Mouse (Mus musculus): ENCODE results near the gene Lrrc8e. TPM values are rescaled to one million over a fixed set of nuclear protein-coding genes. Genes with fewer than 3 reads are reported as not detected.

Gene Lrrc8e
- total RNA-seq (2021) (under 1 TPM; 0.37 to 0.52 TPM), polyA plus RNA-seq (2012; rRNA removed) (0.09 and 0.29 TPM in 2 replicates)
- long read RNA-seq, partial matches to known transcripts: 0 of 1 reads
- long read RNA-seq, other reads (novel, unspliced or antisense): 0 of 1 reads

DNA sequence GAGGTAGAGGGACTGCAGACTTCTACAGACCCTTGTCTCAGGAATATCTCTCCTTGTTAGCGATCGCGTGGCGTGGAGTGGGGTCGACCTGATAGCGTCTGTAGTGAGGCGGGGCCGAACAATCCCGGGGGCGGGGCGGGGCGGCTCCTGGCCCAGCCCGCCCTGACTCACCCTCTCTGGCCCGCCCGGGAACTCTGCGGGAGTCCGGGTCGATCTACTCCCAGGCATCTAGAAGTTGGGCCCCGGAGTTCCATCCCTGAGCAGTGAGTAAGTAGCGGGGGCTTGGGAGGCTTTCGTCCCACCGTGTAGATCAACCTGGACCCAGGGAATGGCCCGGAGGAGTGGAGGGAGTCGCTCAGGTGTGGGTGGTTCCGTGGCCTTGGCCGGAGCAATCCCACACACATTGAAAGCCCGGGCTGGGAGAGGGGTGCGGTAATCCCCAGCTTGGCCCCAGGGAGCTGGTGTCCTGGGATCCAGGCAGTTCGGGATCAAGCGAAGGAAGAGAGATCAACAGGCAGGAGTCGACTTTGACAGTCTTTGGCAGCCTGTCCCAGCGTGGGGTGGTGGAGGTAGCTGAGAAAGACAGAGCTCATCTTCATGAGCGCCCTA, at the start of gene Lrrc8e:
Gene Lrrc8e, plus strand, starts transcription at position 89 of the 609 bp plus-strand sequence.
- no peaks in the 10 kb centered on the region for H3K79me2 ChIP-seq (replicated peaks; ENCODE audit: control insufficient read depth, insufficient read depth, low read length)
- no peaks in the 10 kb centered on the region for H3K36me3 ChIP-seq (ENCODE audit: control insufficient read depth, insufficient read depth, low read length)
- H3K27ac ChIP-seq: no peak within 1 kb of the TSS
- no peak within 1 kb of the TSS for H3K4me3 ChIP-seq
- TF ChIP-seq CTCF (IDR thresholded peaks at IDR 0.05) (no peak), EP300 (IDR thresholded peaks at IDR 0.05; ENCODE audit: insufficient read depth, low read depth, low read length) (no peak), POLR2A (IDR thresholded peaks at IDR 0.05; ENCODE audit: insufficient read depth, low read depth, low read length) (no peak)
- WGBS: 9% methylated on average over 33 of the region's 33 CpGs
- DNase-seq: no peak
- no peaks in the 10 kb centered on the region for H3K4me1 ChIP-seq (ENCODE audit: control insufficient read depth, insufficient read depth, low read length)
- intact Hi-C loops (cut with DNase I): no loop called here
- peaks cover 1% of the 10 kb centered on the region; the same call in 1 of the 2 replicates for H3K27me3 ChIP-seq (ENCODE audit: control insufficient read depth, insufficient read depth, low read length)
- no peak within 1 kb of the TSS for H3K9ac ChIP-seq (ENCODE audit: low read depth, low read length)

DNA sequence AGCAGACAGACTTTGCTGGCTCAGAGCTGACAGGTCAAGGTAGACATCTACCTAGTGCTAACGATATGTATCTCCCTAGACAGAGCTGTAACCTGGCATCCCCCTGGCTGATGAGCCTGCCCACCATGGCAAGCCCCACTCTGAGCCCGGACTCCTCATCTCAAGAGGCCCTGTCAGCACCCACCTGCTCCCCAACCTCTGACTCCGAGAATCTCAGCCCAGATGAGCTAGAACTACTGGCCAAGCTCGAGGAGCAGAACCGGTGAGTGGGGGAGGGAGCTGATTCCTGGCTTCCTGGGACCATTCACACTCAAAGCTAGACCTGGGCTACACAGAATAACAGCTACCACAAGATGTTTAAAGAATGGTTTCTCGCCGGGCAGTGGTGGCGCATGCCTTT, 43.2 kb upstream of the Lrrc8e start:
- H3K4me1 ChIP-seq (ENCODE audit: control insufficient read depth, insufficient read depth, low read length): no peaks in the 10 kb centered on the region
- intact Hi-C loops (cut with DNase I): no loop called here
- H3K79me2 ChIP-seq (replicated peaks; ENCODE audit: control insufficient read depth, insufficient read depth, low read length): no peaks in the 10 kb centered on the region

DNA sequence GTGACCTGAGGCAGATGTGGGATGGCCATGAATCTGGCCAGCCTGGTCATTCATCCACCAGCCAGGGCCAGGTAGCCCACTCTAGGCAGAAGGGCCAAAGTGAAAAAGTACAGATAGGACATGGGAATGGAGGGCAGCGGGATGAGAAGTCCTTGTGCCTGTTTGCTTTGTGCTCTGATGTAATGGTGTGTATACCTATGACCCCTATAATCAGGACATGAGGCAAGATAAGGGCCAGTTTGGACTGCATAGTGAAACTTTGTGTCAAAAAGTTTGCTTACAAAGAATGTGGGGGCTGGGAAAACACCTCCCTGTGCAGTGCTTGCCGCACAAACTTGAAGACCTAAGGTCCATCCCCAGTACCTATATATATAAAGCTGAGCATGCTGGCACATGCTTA, 40.5 kb upstream of the Lrrc8e start:
- 98% methylated on average over 2 of the region's 2 CpGs for WGBS
- H3K27me3 ChIP-seq (ENCODE audit: control insufficient read depth, insufficient read depth, low read length): no peaks in the 10 kb centered on the region
- TF ChIP-seq POLR2A (IDR thresholded peaks at IDR 0.05; ENCODE audit: insufficient read depth, low read depth, low read length) (no peak), CTCF (IDR thresholded peaks at IDR 0.05) (no peak)

More for the DNA sequence above, 43.2 kb upstream of the Lrrc8e start:
- Histone ChIP-seq H3K4me3 (no peak overlapping the region), H3K9ac (ENCODE audit: low read depth, low read length) (no peak overlapping the region), H3K27ac (no peak overlapping the region), H3K27me3 (ENCODE audit: control insufficient read depth, insufficient read depth, low read length) (no peaks in the 10 kb centered on the region), H3K36me3 (ENCODE audit: control insufficient read depth, insufficient read depth, low read length) (no peaks in the 10 kb centered on the region)
- no peak for TF ChIP-seq CTCF (IDR thresholded peaks at IDR 0.05)
- no peak for TF ChIP-seq POLR2A (IDR thresholded peaks at IDR 0.05; ENCODE audit: insufficient read depth, low read depth, low read length)
- TF ChIP-seq EP300 (IDR thresholded peaks at IDR 0.05; ENCODE audit: insufficient read depth, low read depth, low read length): no peak
- no peak for DNase-seq
- WGBS: 84% methylated on average over 8 of the region's 8 CpGs

DNA sequence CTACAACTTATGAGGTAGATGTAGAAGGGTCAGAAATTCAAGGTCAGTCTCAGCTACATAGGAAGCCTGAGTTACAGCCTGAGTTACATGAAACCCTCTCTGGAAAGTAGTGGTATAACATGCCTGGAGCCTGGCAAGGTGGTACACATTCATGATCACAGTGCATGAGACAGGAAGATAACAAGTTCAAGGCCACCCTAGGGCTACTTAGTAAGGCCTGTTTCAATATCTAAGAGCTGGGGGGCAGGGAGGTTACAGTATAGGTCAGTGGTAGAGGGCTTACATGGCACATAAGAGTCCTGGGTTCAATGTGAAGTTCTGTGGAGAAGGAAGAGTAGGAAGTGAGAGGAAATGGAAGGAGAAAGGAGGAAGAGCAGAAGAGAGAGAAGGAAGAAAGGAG, 38.0 kb upstream of the Lrrc8e start:
- Histone ChIP-seq H3K27ac (no peak overlapping the region), H3K9ac (ENCODE audit: low read depth, low read length) (no peak overlapping the region), H3K79me2 (replicated peaks; ENCODE audit: control insufficient read depth, insufficient read depth, low read length) (no peaks in the 10 kb centered on the region), H3K4me3 (no peak overlapping the region), H3K36me3 (ENCODE audit: control insufficient read depth, insufficient read depth, low read length) (no peaks in the 10 kb centered on the region), H3K27me3 (ENCODE audit: control insufficient read depth, insufficient read depth, low read length) (no peaks in the 10 kb centered on the region), H3K4me1 (ENCODE audit: control insufficient read depth, insufficient read depth, low read length) (peaks cover 1% of the 10 kb centered on the region)
- intact Hi-C loops (cut with DNase I): no loop called here
- TF ChIP-seq EP300 (IDR thresholded peaks at IDR 0.05; ENCODE audit: insufficient read depth, low read depth, low read length) (no peak), POLR2A (IDR thresholded peaks at IDR 0.05; ENCODE audit: insufficient read depth, low read depth, low read length) (no peak), CTCF (IDR thresholded peaks at IDR 0.05) (no peak)
- DNase-seq: no peak

More for the DNA sequence above, 40.5 kb upstream of the Lrrc8e start:
- no peak for DNase-seq
- Histone ChIP-seq H3K9ac (ENCODE audit: low read depth, low read length) (no peak overlapping the region), H3K27ac (no peak overlapping the region), H3K4me1 (ENCODE audit: control insufficient read depth, insufficient read depth, low read length) (no peaks in the 10 kb centered on the region), H3K4me3 (no peak overlapping the region), H3K36me3 (ENCODE audit: control insufficient read depth, insufficient read depth, low read length) (no peaks in the 10 kb centered on the region), H3K79me2 (replicated peaks; ENCODE audit: control insufficient read depth, insufficient read depth, low read length) (no peaks in the 10 kb centered on the region)
- intact Hi-C loops (cut with DNase I): no loop called here

DNA sequence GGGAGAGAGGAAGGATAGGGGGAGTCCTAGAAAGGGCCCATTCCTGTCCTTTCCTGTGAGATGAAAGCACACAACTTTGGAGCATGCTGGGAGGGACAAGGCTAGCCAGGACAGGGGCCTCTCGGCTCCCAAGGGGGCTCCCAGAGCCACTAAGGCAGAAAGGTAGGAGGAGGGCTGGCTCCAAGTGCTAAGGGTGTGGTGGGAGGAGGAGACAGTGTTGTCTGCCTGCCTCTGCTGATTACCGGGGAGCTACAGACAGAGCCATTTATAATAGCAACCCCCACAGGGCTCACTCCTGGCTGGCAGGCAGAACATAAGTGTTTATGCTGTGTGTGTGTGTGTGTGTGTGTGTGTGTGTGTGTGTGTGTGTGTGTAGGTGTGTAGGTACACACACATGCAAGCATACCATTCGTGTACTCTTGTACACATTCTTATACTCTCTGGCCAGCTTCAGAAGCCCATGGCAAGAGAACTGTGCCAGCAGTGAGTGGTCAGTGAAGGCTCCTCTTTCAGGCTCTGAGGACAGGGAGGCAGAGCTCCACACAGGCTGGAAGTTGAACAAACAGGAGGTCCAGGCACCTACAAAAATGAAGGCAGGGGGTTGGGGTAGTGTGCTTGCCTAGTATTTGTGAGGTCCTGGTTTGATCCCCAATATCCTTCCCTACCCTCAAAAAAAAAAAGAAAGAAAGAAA, 37.5 kb upstream of the Lrrc8e start:
- no peaks in the 10 kb centered on the region for H3K36me3 ChIP-seq (ENCODE audit: control insufficient read depth, insufficient read depth, low read length)
- DNase-seq: no peak
- H3K79me2 ChIP-seq (replicated peaks; ENCODE audit: control insufficient read depth, insufficient read depth, low read length): no peaks in the 10 kb centered on the region
- 51% methylated on average over 3 of the region's 3 CpGs for WGBS
- H3K4me3 ChIP-seq: no peak overlapping the region
- H3K27me3 ChIP-seq (ENCODE audit: control insufficient read depth, insufficient read depth, low read length): no peaks in the 10 kb centered on the region
- intact Hi-C loops (cut with DNase I): no loop called here
- no peak overlapping the region for H3K9ac ChIP-seq (ENCODE audit: low read depth, low read length)
- peaks cover 1% of the 10 kb centered on the region for H3K4me1 ChIP-seq (ENCODE audit: control insufficient read depth, insufficient read depth, low read length)
- no peak for TF ChIP-seq CTCF (IDR thresholded peaks at IDR 0.05)
- TF ChIP-seq EP300 (IDR thresholded peaks at IDR 0.05; ENCODE audit: insufficient read depth, low read depth, low read length): no peak
- no peak for TF ChIP-seq POLR2A (IDR thresholded peaks at IDR 0.05; ENCODE audit: insufficient read depth, low read depth, low read length)
- H3K27ac ChIP-seq: no peak overlapping the region

DNA sequence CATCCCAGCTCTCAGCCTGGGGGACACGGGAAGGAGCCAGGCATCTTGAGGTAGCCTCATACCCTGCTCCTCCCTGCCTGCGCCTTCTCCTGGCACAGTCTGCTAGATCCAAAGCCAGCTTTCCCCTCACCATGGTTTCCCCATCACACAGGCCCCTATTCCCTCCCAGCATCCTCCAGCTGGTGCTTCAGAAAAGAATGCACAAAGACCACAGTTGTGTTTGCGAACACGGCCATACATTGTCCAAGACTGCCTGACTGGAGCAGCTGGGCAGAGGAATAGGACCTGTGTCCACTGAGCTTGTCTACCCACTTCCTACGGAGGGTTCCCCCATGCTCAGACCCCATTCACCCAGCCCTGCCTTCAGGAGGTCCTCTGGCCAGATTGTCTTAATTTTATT, 34.3 kb upstream of the Lrrc8e start:
- H3K36me3 ChIP-seq (ENCODE audit: control insufficient read depth, insufficient read depth, low read length): no peaks in the 10 kb centered on the region
- intact Hi-C loops (cut with DNase I): loop anchor here (5.0 kb wide), 4 partner anchors 45 to 180 kb away; partner anchors contain the start of genes Gm49320, Map2k7 and Snapc2
- H3K27ac ChIP-seq: no peak overlapping the region
- H3K4me1 ChIP-seq (ENCODE audit: control insufficient read depth, insufficient read depth, low read length): peaks cover 1% of the 10 kb centered on the region
- DNase-seq: no peak
- no peak overlapping the region for H3K9ac ChIP-seq (ENCODE audit: low read depth, low read length)
- H3K27me3 ChIP-seq (ENCODE audit: control insufficient read depth, insufficient read depth, low read length): no peaks in the 10 kb centered on the region
- no peak overlapping the region for H3K4me3 ChIP-seq
- no peaks in the 10 kb centered on the region for H3K79me2 ChIP-seq (replicated peaks; ENCODE audit: control insufficient read depth, insufficient read depth, low read length)
- 75% methylated on average over 5 of the region's 5 CpGs for WGBS
- no peak for TF ChIP-seq POLR2A (IDR thresholded peaks at IDR 0.05; ENCODE audit: insufficient read depth, low read depth, low read length)
- no peak for TF ChIP-seq EP300 (IDR thresholded peaks at IDR 0.05; ENCODE audit: insufficient read depth, low read depth, low read length)
- no peak for TF ChIP-seq CTCF (IDR thresholded peaks at IDR 0.05)

Measured in heart, adult 2 months (tissue).